Mouse (Mus musculus) CH12.LX (cell line): ENCODE measurements around the gene Adad2. TPM values are rescaled to one million over a fixed set of nuclear protein-coding genes. Genes with fewer than 3 reads are reported as not detected.

Source experiments
- DNase-seq: peaks from one replicate; pipeline ENCODE4 v3.0.0-alpha.2; 2013; ENCODE audit errors: extremely low read depth
- H3K27ac ChIP-seq: 2 replicates; pipeline ENCODE4 v1.5.1; 2012; ENCODE audit warnings: low read depth, mild to moderate bottlenecking, control low read depth, moderate library complexity; ENCODE audit not compliant: insufficient read depth
- H3K27me3 ChIP-seq: replicated peaks from 2 replicates; pipeline ENCODE3; 2012; ENCODE audit warnings: inconsistent platforms
- H3K36me3 ChIP-seq, 2 experiments: replicated peaks in 1 of 2; 2 replicates each; pipeline versions ENCODE3 to v1.6.1; 2012; ENCODE audit warnings: inconsistent platforms in 1 of 2, low read length in 1 of 2, mild to moderate bottlenecking in 1 of 2, mixed read lengths in 1 of 2, moderate library complexity in 1 of 2; ENCODE audit not compliant: control insufficient read depth in 1 of 2, insufficient read depth in 1 of 2
- H3K4me1 ChIP-seq, 2 experiments: 2 replicates each; pipeline ENCODE4 v1.6.1; 2012; ENCODE audit warnings: inconsistent platforms in 1 of 2, moderate library complexity in 1 of 2; ENCODE audit not compliant: insufficient read depth in 2 of 2, control insufficient read depth in 1 of 2
- H3K4me2 ChIP-seq: 2 replicates; pipeline ENCODE4 v1.6.1; 2012; ENCODE audit warnings: low read depth, mild to moderate bottlenecking, control low read depth; ENCODE audit not compliant: poor library complexity, insufficient read depth, severe bottlenecking
- H3K4me3 ChIP-seq, 3 experiments: fragments of 150-350 bp in 1 of 3; sonication (generic) in 1 of 3; replicated peaks in 1 of 3; 2 replicates each; pipeline versions ENCODE3 to v1.5.1; 2011 to 2012; ENCODE audit warnings: low read depth in 2 of 3, low read length in 2 of 3, mild to moderate bottlenecking in 2 of 3, moderate library complexity in 2 of 3, control low read depth in 1 of 3, improper control_type of control experiment in 1 of 3, inconsistent platforms in 1 of 3, mixed read lengths in 1 of 3; ENCODE audit not compliant: poor library complexity in 1 of 3
- H3K79me2 ChIP-seq: replicated peaks from 2 replicates; pipeline ENCODE4 v1.6.1; 2012; ENCODE audit warnings: mild to moderate bottlenecking, moderate library complexity; ENCODE audit not compliant: control insufficient read depth, poor library complexity, insufficient read depth, severe bottlenecking; ENCODE audit errors: extremely low read depth
- H3K9ac ChIP-seq: 2 replicates; pipeline ENCODE4 v1.6.1; 2012; ENCODE audit warnings: low read depth, mild to moderate bottlenecking, control low read depth, moderate library complexity; ENCODE audit not compliant: insufficient read depth
- H3K9me3 ChIP-seq: replicated peaks from 2 replicates; pipeline ENCODE3; 2012; ENCODE audit warnings: low read length, inconsistent platforms, mixed read lengths
- BHLHE40 ChIP-seq: IDR thresholded peaks from 2 replicates; pipeline ENCODE4 v1.6.1; 2011; ENCODE audit warnings: mild to moderate bottlenecking, low read depth, low read length, improper control_type of control experiment
- CHD1 ChIP-seq: IDR thresholded peaks from 2 replicates; pipeline ENCODE4 v1.6.1; 2012; ENCODE audit warnings: low read depth, low read length, improper control_type of control experiment, inconsistent platforms
- CHD2 ChIP-seq: IDR thresholded peaks from 2 replicates; pipeline ENCODE4 v1.6.1; 2011; ENCODE audit warnings: low read length, improper control_type of control experiment
- E2F4 ChIP-seq: IDR thresholded peaks from 2 replicates; pipeline ENCODE4 v1.6.1; 2011; ENCODE audit warnings: low read depth, low read length, improper control_type of control experiment; ENCODE audit not compliant: insufficient replicate concordance
- ELF1 ChIP-seq: IDR thresholded peaks from 2 replicates; pipeline ENCODE4 v1.6.1; 2014; ENCODE audit warnings: low read depth, mild to moderate bottlenecking, inconsistent platforms, low read length, improper control_type of control experiment
- ETS1 ChIP-seq: conservative IDR thresholded peaks from 2 replicates; pipeline ENCODE4 v1.6.1; 2012; ENCODE audit warnings: low read depth, mild to moderate bottlenecking, inconsistent platforms, low read length, improper control_type of control experiment, moderate library complexity
- GABPA ChIP-seq: IDR thresholded peaks from 2 replicates; pipeline ENCODE4 v1.6.1; 2012; ENCODE audit warnings: low read depth, low read length, improper control_type of control experiment, inconsistent platforms; ENCODE audit not compliant: insufficient replicate concordance
- IRF4 ChIP-seq: IDR thresholded peaks from 2 replicates; pipeline ENCODE4 v1.6.1; 2014; ENCODE audit warnings: low read depth, mild to moderate bottlenecking, inconsistent platforms, low read length, improper control_type of control experiment
- JUN ChIP-seq: IDR thresholded peaks from 2 replicates; pipeline ENCODE4 v1.6.1; 2011; ENCODE audit warnings: low read depth, mild to moderate bottlenecking, low read length, improper control_type of control experiment, moderate library complexity; ENCODE audit not compliant: insufficient read depth
- JUND ChIP-seq: conservative IDR thresholded peaks from 2 replicates; pipeline ENCODE4 v1.6.1; 2011; ENCODE audit warnings: low read depth, low read length, improper control_type of control experiment
- KAT2A ChIP-seq: IDR thresholded peaks from 2 replicates; pipeline ENCODE4 v1.6.1; 2012; ENCODE audit warnings: low read length, improper control_type of control experiment, inconsistent platforms; ENCODE audit not compliant: insufficient replicate concordance
- MAZ ChIP-seq: IDR thresholded peaks from 2 replicates; pipeline ENCODE4 v1.6.1; 2012; ENCODE audit warnings: low read depth, mild to moderate bottlenecking, inconsistent platforms, low read length, improper control_type of control experiment, moderate library complexity
- MEF2A ChIP-seq: IDR thresholded peaks from 2 replicates; pipeline ENCODE4 v1.6.1; 2014; ENCODE audit warnings: low read depth, mild to moderate bottlenecking, inconsistent platforms, low read length, improper control_type of control experiment, borderline replicate concordance
- MYC ChIP-seq: IDR thresholded peaks from 2 replicates; pipeline ENCODE4 v1.6.1; 2011; ENCODE audit warnings: low read depth, mild to moderate bottlenecking, improper control_type of control experiment, low read length
- PAX5 ChIP-seq: IDR thresholded peaks from 2 replicates; pipeline ENCODE4 v1.6.1; 2012; ENCODE audit warnings: low read length, inconsistent platforms, mixed read lengths
- POLR2AphosphoS2 ChIP-seq: IDR thresholded peaks from 2 replicates; pipeline ENCODE4 v1.6.1; 2011; ENCODE audit warnings: low read depth, low read length, improper control_type of control experiment
- RAD21 ChIP-seq: IDR thresholded peaks from 2 replicates; pipeline ENCODE4 v1.6.1; 2011; ENCODE audit warnings: low read depth, mild to moderate bottlenecking, low read length, improper control_type of control experiment, moderate library complexity
- RCOR1 ChIP-seq: conservative IDR thresholded peaks from 2 replicates; pipeline ENCODE4 v1.6.1; 2012; ENCODE audit warnings: low read depth, mild to moderate bottlenecking, inconsistent platforms, low read length, improper control_type of control experiment
- SIN3A ChIP-seq: IDR thresholded peaks from 2 replicates; pipeline ENCODE4 v1.6.1; 2012; ENCODE audit warnings: low read length, improper control_type of control experiment, inconsistent platforms
- SMC3 ChIP-seq: IDR thresholded peaks from 2 replicates; pipeline ENCODE4 v1.6.1; 2011; ENCODE audit warnings: low read depth, low read length, improper control_type of control experiment
- TBP ChIP-seq: conservative IDR thresholded peaks from 2 replicates; pipeline ENCODE4 v1.6.1; 2011; ENCODE audit warnings: low read depth, low read length, improper control_type of control experiment
- UBTF ChIP-seq: IDR thresholded peaks from 2 replicates; pipeline ENCODE4 v1.6.1; 2012; ENCODE audit warnings: low read depth, mild to moderate bottlenecking, inconsistent platforms, low read length, improper control_type of control experiment, moderate library complexity
- USF2 ChIP-seq: conservative IDR thresholded peaks from 2 replicates; pipeline ENCODE4 v1.6.1; 2011; ENCODE audit warnings: low read depth, low read length, improper control_type of control experiment
- ZKSCAN1 ChIP-seq: IDR thresholded peaks from 2 replicates; pipeline ENCODE4 v1.6.1; 2012; ENCODE audit warnings: low read depth, inconsistent platforms, low read length, improper control_type of control experiment, borderline replicate concordance
- ZMIZ1 ChIP-seq: IDR thresholded peaks from 2 replicates; pipeline ENCODE4 v1.6.1; 2012; ENCODE audit warnings: low read depth, mild to moderate bottlenecking, inconsistent platforms, low read length, improper control_type of control experiment
- dilution Hi-C: fragments of 300-500 bp; cut with MboI; formaldehyde crosslinking; loops from 2 replicates; pipeline ENCODE4 v1.14.3; 2020; ENCODE audit warnings: low sequenced_read_pairs; ENCODE audit not compliant: extremely low pct_unique_long_range_greater_than_20kb, extremely low pct_ligation_motif_present
- in situ Hi-C: fragments of 300-500 bp; cut with MboI; formaldehyde crosslinking; loops from 3 replicates; pipeline ENCODE4 v1.14.3; 2019; ENCODE audit warnings: low sequenced_read_pairs, low pct_ligation_motif_present, low pct_unique_long_range_greater_than_20kb, mixed read lengths
- polyA plus RNA-seq: library from polyadenylated mRNA; unstranded; fragments of >175 nt; gene quantifications from 2 replicates; pipeline ENCODE4 v1.2.1, GENCODE M21; 2012; ENCODE audit warnings: low read depth; ENCODE audit not compliant: insufficient read length
- total RNA-seq, 2 experiments: library from RNA; depleted of rRNA; stranded (reverse); fragments of 300-350 nt in 1 of 2; fragments of >200 nt in 1 of 2; gene quantifications; 2 replicates each; pipeline ENCODE4 v1.2.3; 2012 to 2014

The Adad2 gene
- total and polyA plus RNA-seq, 3 experiments: not detected

- H3K9ac ChIP-seq: no peak overlapping the region
Observed at GRCm38 (mm10) chr8:119642960-119643359, 30.4 kb downstream of the Adad2 start.

GRCm38 (mm10) chr8:119644429-119644960 is 31.9 kb downstream of the Adad2 start:
- H3K36me3 ChIP-seq: no peaks in the 10 kb centered on the region
- TF ChIP-seq SMC3 (no peak), PAX5 (no peak), JUN (no peak), KAT2A (no peak), USF2 (no peak), JUND (no peak), POLR2AphosphoS2 (no peak), ZKSCAN1 (no peak), GABPA (no peak), IRF4 (no peak), ZMIZ1 (no peak), CHD1 (no peak), ETS1 (no peak), E2F4 (no peak)
- in situ Hi-C loops: no loop called here
- no peak overlapping the region for H3K9ac ChIP-seq
- peaks cover 17% of the 10 kb centered on the region for H3K9me3 ChIP-seq
- no peak overlapping the region for H3K4me3 ChIP-seq
- H3K27ac ChIP-seq: no peak overlapping the region
- no peaks in the 10 kb centered on the region for H3K4me1 ChIP-seq
- no peak for DNase-seq
- no peak overlapping the region for H3K4me2 ChIP-seq
- H3K79me2 ChIP-seq: no peaks in the 10 kb centered on the region
- dilution Hi-C loops: no loop called here
- H3K27me3 ChIP-seq: peaks cover 62% of the 10 kb centered on the region

More at GRCm38 (mm10) chr8:119642960-119643359, 30.4 kb downstream of the Adad2 start:
- Histone ChIP-seq H3K79me2 (no peaks in the 10 kb centered on the region), H3K4me2 (no peak overlapping the region), H3K36me3 (no peaks in the 10 kb centered on the region), H3K4me3 (no peak overlapping the region), H3K27me3 (peaks cover 59% of the 10 kb centered on the region), H3K4me1 (no peaks in the 10 kb centered on the region), H3K27ac (no peak overlapping the region), H3K9me3 (peaks cover 17% of the 10 kb centered on the region)
- TF ChIP-seq MYC (no peak), ELF1 (no peak), RAD21 (no peak), SIN3A (no peak), BHLHE40 (no peak), GABPA (no peak), SMC3 (no peak), TBP (no peak), MAZ (no peak), CHD1 (no peak), ZKSCAN1 (no peak), CHD2 (no peak), RCOR1 (no peak), MEF2A (no peak), JUN (no peak), UBTF (no peak)
- in situ Hi-C loops: no loop called here
- no peak for DNase-seq
- dilution Hi-C loops: no loop called here
